Mouse (Mus musculus): ENCODE data around the gene Nme2.

DNA sequence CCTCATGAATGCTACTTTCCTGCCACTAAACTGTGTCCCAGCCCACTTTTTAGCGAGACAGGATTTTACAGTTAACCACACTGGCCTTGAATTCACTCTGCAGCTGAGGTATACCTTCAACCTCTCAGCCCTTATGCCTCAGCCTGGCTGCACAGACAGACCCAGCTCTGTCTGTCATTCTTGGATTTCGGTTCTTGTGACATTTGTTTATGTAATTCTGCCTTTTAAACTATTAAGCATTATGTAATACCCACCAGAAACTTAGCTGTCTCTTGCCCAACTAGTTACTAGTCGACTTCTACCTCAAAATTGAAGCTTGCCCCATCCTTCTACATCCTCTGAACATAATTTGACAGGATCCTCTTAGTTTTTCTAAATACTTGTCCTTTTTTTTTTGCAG, 48.2 kb downstream of the Nme2 start:
- TF ChIP-seq POLR2A (IDR thresholded peaks at IDR 0.05; ENCODE audit: extremely low read depth, insufficient read depth, low read length) = no peak
- TF ChIP-seq CTCF (IDR thresholded peaks at IDR 0.05; ENCODE audit: low read depth, low read length) = no peak
